Mouse (Mus musculus): ENCODE data around the gene Limd2. TPM values are rescaled to one million over a fixed set of nuclear protein-coding genes. Genes with fewer than 3 reads are reported as not detected.

Limd2 gene
- polyA plus RNA-seq, 1 experiment from 2014 or later = 216 TPM

- WGBS = 70% methylated on average over 5 of the region's 5 CpGs
- no peak overlapping the region for H3K9ac ChIP-seq (ENCODE audit: low read depth, low read length)
- H3K4me2 ChIP-seq (replicated peaks; ENCODE audit: low read depth, low read length) = no peak overlapping the region
- ATAC-seq (ENCODE audit: low FRiP score, low TSS enrichment) = no peak
- H3K27me3 ChIP-seq (ENCODE audit: control insufficient read depth, insufficient read depth, low read length) = no peaks in the 10 kb centered on the region
- no peaks in the 10 kb centered on the region for H3K4me1 ChIP-seq (ENCODE audit: control insufficient read depth, insufficient read depth, low read length)
- no peak overlapping the region for H3K4me3 ChIP-seq (ENCODE audit: low read length)
- no peaks in the 10 kb centered on the region for H3K9me3 ChIP-seq (ENCODE audit: control insufficient read depth, low read length)
- H3K36me3 ChIP-seq (ENCODE audit: control insufficient read depth, insufficient read depth, low read length) = peaks cover 13% of the 10 kb centered on the region
- H3K27ac ChIP-seq (ENCODE audit: low read depth, low read length) = no peak overlapping the region
Measured at GRCm38 (mm10) chr11:106178036-106178782, 17.5 kb upstream of the Limd2 start.

GRCm38 (mm10) chr11:106176372-106176771 lies 15.7 kb upstream of the Limd2 start:
- Histone ChIP-seq H3K4me2 (replicated peaks; ENCODE audit: low read depth, low read length) (no peak overlapping the region), H3K9ac (ENCODE audit: low read depth, low read length) (no peak overlapping the region), H3K4me1 (ENCODE audit: control insufficient read depth, insufficient read depth, low read length) (no peaks in the 10 kb centered on the region), H3K4me3 (ENCODE audit: low read length) (no peak overlapping the region), H3K27ac (ENCODE audit: low read depth, low read length) (no peak overlapping the region), H3K36me3 (ENCODE audit: control insufficient read depth, insufficient read depth, low read length) (0 out of 2 replicates have a peak, but pooled peaks cover 4% of the 10 kb centered on the region), H3K27me3 (ENCODE audit: control insufficient read depth, insufficient read depth, low read length) (no peaks in the 10 kb centered on the region), H3K9me3 (ENCODE audit: control insufficient read depth, low read length) (no peaks in the 10 kb centered on the region)
- 78% methylated on average over 5 of the region's 5 CpGs for WGBS
- ATAC-seq (ENCODE audit: low FRiP score, low TSS enrichment) = no peak

GRCm38 (mm10) chr11:106175081-106175480 lies 14.4 kb upstream of the Limd2 start:
- Histone ChIP-seq H3K27me3 (ENCODE audit: control insufficient read depth, insufficient read depth, low read length) (no peaks in the 10 kb centered on the region), H3K27ac (ENCODE audit: low read depth, low read length) (no peak overlapping the region), H3K9ac (ENCODE audit: low read depth, low read length) (no peak overlapping the region), H3K36me3 (ENCODE audit: control insufficient read depth, insufficient read depth, low read length) (peaks cover 11% of the 10 kb centered on the region; the same call in 1 of the 2 replicates), H3K4me1 (ENCODE audit: control insufficient read depth, insufficient read depth, low read length) (no peaks in the 10 kb centered on the region), H3K9me3 (ENCODE audit: control insufficient read depth, low read length) (no peaks in the 10 kb centered on the region), H3K4me3 (ENCODE audit: low read length) (no peak overlapping the region), H3K4me2 (replicated peaks; ENCODE audit: low read depth, low read length) (no peak overlapping the region)
- WGBS = 28% methylated on average over 3 of the region's 3 CpGs
- ATAC-seq (ENCODE audit: low FRiP score, low TSS enrichment) = no peak

GRCm38 (mm10) chr11:106174372-106174771 lies 13.7 kb upstream of the Limd2 start:
- Histone ChIP-seq H3K36me3 (ENCODE audit: control insufficient read depth, insufficient read depth, low read length) (peaks cover 11% of the 10 kb centered on the region; the same call in 1 of the 2 replicates), H3K9me3 (ENCODE audit: control insufficient read depth, low read length) (no peaks in the 10 kb centered on the region), H3K27me3 (ENCODE audit: control insufficient read depth, insufficient read depth, low read length) (no peaks in the 10 kb centered on the region), H3K27ac (ENCODE audit: low read depth, low read length) (no peak overlapping the region), H3K4me1 (ENCODE audit: control insufficient read depth, insufficient read depth, low read length) (no peaks in the 10 kb centered on the region), H3K4me2 (replicated peaks; ENCODE audit: low read depth, low read length) (no peak overlapping the region), H3K9ac (ENCODE audit: low read depth, low read length) (no peak overlapping the region), H3K4me3 (ENCODE audit: low read length) (no peak overlapping the region)
- no peak for ATAC-seq (ENCODE audit: low FRiP score, low TSS enrichment)
- WGBS = 61% methylated on average over 5 of the region's 5 CpGs

GRCm38 (mm10) chr11:106173228-106173627 lies 12.6 kb upstream of the Limd2 start:
- H3K27ac ChIP-seq (ENCODE audit: low read depth, low read length) = no peak overlapping the region
- no peak overlapping the region for H3K9ac ChIP-seq (ENCODE audit: low read depth, low read length)
- H3K36me3 ChIP-seq (ENCODE audit: control insufficient read depth, insufficient read depth, low read length) = peaks cover 7% of the 10 kb centered on the region; the same call in 1 of the 2 replicates
- WGBS = 85% methylated on average over 2 of the region's 2 CpGs
- H3K4me2 ChIP-seq (replicated peaks; ENCODE audit: low read depth, low read length) = no peak overlapping the region
- no peaks in the 10 kb centered on the region for H3K9me3 ChIP-seq (ENCODE audit: control insufficient read depth, low read length)
- no peak overlapping the region for H3K4me3 ChIP-seq (ENCODE audit: low read length)
- no peaks in the 10 kb centered on the region for H3K4me1 ChIP-seq (ENCODE audit: control insufficient read depth, insufficient read depth, low read length)
- H3K27me3 ChIP-seq (ENCODE audit: control insufficient read depth, insufficient read depth, low read length) = no peaks in the 10 kb centered on the region
- no peak for ATAC-seq (ENCODE audit: low FRiP score, low TSS enrichment)

GRCm38 (mm10) chr11:106170807-106171206 lies 10.1 kb upstream of the Limd2 start:
- Histone ChIP-seq H3K4me1 (ENCODE audit: control insufficient read depth, insufficient read depth, low read length) (no peaks in the 10 kb centered on the region), H3K36me3 (ENCODE audit: control insufficient read depth, insufficient read depth, low read length) (peaks cover 23% of the 10 kb centered on the region), H3K9ac (ENCODE audit: low read depth, low read length) (no peak overlapping the region), H3K27ac (ENCODE audit: low read depth, low read length) (no peak overlapping the region), H3K4me2 (replicated peaks; ENCODE audit: low read depth, low read length) (no peak overlapping the region), H3K4me3 (ENCODE audit: low read length) (no peak overlapping the region), H3K27me3 (ENCODE audit: control insufficient read depth, insufficient read depth, low read length) (no peaks in the 10 kb centered on the region), H3K9me3 (ENCODE audit: control insufficient read depth, low read length) (no peaks in the 10 kb centered on the region)
- ATAC-seq (ENCODE audit: low FRiP score, low TSS enrichment) = no peak
- WGBS = 80% methylated on average over 7 of the region's 7 CpGs

GRCm38 (mm10) chr11:106167435-106167834 lies 6.8 kb upstream of the Limd2 start:
- no peaks in the 10 kb centered on the region for H3K4me1 ChIP-seq (ENCODE audit: control insufficient read depth, insufficient read depth, low read length)
- H3K27me3 ChIP-seq (ENCODE audit: control insufficient read depth, insufficient read depth, low read length) = no peaks in the 10 kb centered on the region
- WGBS = 84% methylated on average over 5 of the region's 5 CpGs
- peaks cover 47% of the 10 kb centered on the region for H3K36me3 ChIP-seq (ENCODE audit: control insufficient read depth, insufficient read depth, low read length)
- H3K9ac ChIP-seq (ENCODE audit: low read depth, low read length) = no peak overlapping the region
- no peak overlapping the region for H3K4me3 ChIP-seq (ENCODE audit: low read length)
- no peak overlapping the region for H3K27ac ChIP-seq (ENCODE audit: low read depth, low read length)
- no peak for ATAC-seq (ENCODE audit: low FRiP score, low TSS enrichment)
- H3K4me2 ChIP-seq (replicated peaks; ENCODE audit: low read depth, low read length) = no peak overlapping the region
- H3K9me3 ChIP-seq (ENCODE audit: control insufficient read depth, low read length) = no peaks in the 10 kb centered on the region

GRCm38 (mm10) chr11:106164601-106165180 lies 4.0 kb upstream of the Limd2 start:
- Histone ChIP-seq H3K9ac (ENCODE audit: low read depth, low read length) (no peak overlapping the region), H3K4me1 (ENCODE audit: control insufficient read depth, insufficient read depth, low read length) (peaks cover 11% of the 10 kb centered on the region; the same call in 1 of the 2 replicates), H3K36me3 (ENCODE audit: control insufficient read depth, insufficient read depth, low read length) (peaks cover 40% of the 10 kb centered on the region), H3K27ac (ENCODE audit: low read depth, low read length) (no peak overlapping the region), H3K9me3 (ENCODE audit: control insufficient read depth, low read length) (no peaks in the 10 kb centered on the region), H3K4me3 (ENCODE audit: low read length) (no peak overlapping the region), H3K27me3 (ENCODE audit: control insufficient read depth, insufficient read depth, low read length) (no peaks in the 10 kb centered on the region), H3K4me2 (replicated peaks; ENCODE audit: low read depth, low read length) (no peak overlapping the region)
- no peak for ATAC-seq (ENCODE audit: low FRiP score, low TSS enrichment)
- WGBS = 85% methylated on average over 16 of the region's 16 CpGs

- Histone ChIP-seq H3K36me3 (ENCODE audit: control insufficient read depth, insufficient read depth, low read length) (peaks cover 41% of the 10 kb centered on the region), H3K27me3 (ENCODE audit: control insufficient read depth, insufficient read depth, low read length) (no peaks in the 10 kb centered on the region), H3K4me3 (ENCODE audit: low read length) (no peak overlapping the region), H3K9ac (ENCODE audit: low read depth, low read length) (no peak overlapping the region), H3K9me3 (ENCODE audit: control insufficient read depth, low read length) (no peaks in the 10 kb centered on the region), H3K27ac (ENCODE audit: low read depth, low read length) (no peak overlapping the region), H3K4me2 (replicated peaks; ENCODE audit: low read depth, low read length) (no peak overlapping the region), H3K4me1 (ENCODE audit: control insufficient read depth, insufficient read depth, low read length) (peaks cover 19% of the 10 kb centered on the region)
- 80% methylated on average over 4 of the region's 4 CpGs for WGBS
- no peak for ATAC-seq (ENCODE audit: low FRiP score, low TSS enrichment)
Measured at GRCm38 (mm10) chr11:106163546-106163945, 2.9 kb upstream of the Limd2 start.
